Mouse (Mus musculus) T-cell, adult 2 months (primary cell): ENCODE measurements at regions not wholly inside any gene's neighbourhood (a gene's known extent, or its start where the extent isn't known, plus 50 kb on each side); places are given as distances from the start of the nearest gene placed in this dataset.
A peak's percentile ranks its signal among the peaks of the same experiment; 100 is the strongest.

ENCODE experiments used
- DNase-seq: peaks from one replicate; pipeline ENCODE4 v3.0.0; 2022; ENCODE audit warnings: low spot score

GRCm38 (mm10) chr15:62091746-62092659, 1169.2 kb upstream of the A1bg start:
- peak; percentile 21 for DNase-seq

GRCm38 (mm10) chr15:62091144-62091543, 1168.3 kb upstream of the A1bg start:
- DNase-seq = no peak

GRCm38 (mm10) chr15:62088341-62088740, 1165.5 kb upstream of the A1bg start:
- DNase-seq = no peak

GRCm38 (mm10) chr15:62087755-62088154, 1164.9 kb upstream of the A1bg start:
- no peak for DNase-seq

GRCm38 (mm10) chr15:62086037-62086436, 1163.2 kb upstream of the A1bg start:
- no peak for DNase-seq

- DNase-seq = no peak
These were observed 1160.5 kb upstream of the A1bg start for GRCm38 (mm10) chr15:62083347-62083746.

- DNase-seq = no peak
These were observed 1159.7 kb upstream of the A1bg start for GRCm38 (mm10) chr15:62082539-62082938.

- DNase-seq = no peak
These were observed 1156.6 kb upstream of the A1bg start for GRCm38 (mm10) chr15:62079155-62080109.

GRCm38 (mm10) chr15:62076552-62077234, 1153.9 kb upstream of the A1bg start:
- DNase-seq = no peak

- DNase-seq = no peak
These were observed 1151.9 kb upstream of the A1bg start for GRCm38 (mm10) chr15:62074735-62075134.

- DNase-seq = no peak
These were observed 1150.8 kb upstream of the A1bg start for GRCm38 (mm10) chr15:62073595-62073994.

- no peak for DNase-seq
These were observed 1148.5 kb upstream of the A1bg start for GRCm38 (mm10) chr15:62071311-62071710.

GRCm38 (mm10) chr15:62068422-62069160, 1145.8 kb upstream of the A1bg start:
- no peak for DNase-seq

- no peak for DNase-seq
These were observed 1141.6 kb upstream of the A1bg start for GRCm38 (mm10) chr15:62064399-62064798.

GRCm38 (mm10) chr15:62057449-62057848, 1134.6 kb upstream of the A1bg start:
- DNase-seq = no peak

- no peak for DNase-seq
These were observed 1134.1 kb upstream of the A1bg start for GRCm38 (mm10) chr15:62056889-62057288.

- no peak for DNase-seq
These were observed 1133.6 kb upstream of the A1bg start for GRCm38 (mm10) chr15:62056401-62056800.

- no peak for DNase-seq
These were observed 1132.2 kb upstream of the A1bg start for GRCm38 (mm10) chr15:62055011-62055410.

- DNase-seq = no peak
These were observed 1130.8 kb upstream of the A1bg start for GRCm38 (mm10) chr15:62053420-62054239.

- no peak for DNase-seq
These were observed 1126.6 kb upstream of the A1bg start for GRCm38 (mm10) chr15:62049416-62049815.
